Mouse (Mus musculus) liver, adult 2 months (tissue): ENCODE measurements at regions not wholly inside any gene's neighbourhood (a gene's known extent, or its start where the extent isn't known, plus 50 kb on each side); places are given as distances from the start of the nearest gene placed in this dataset.

Experiments used
- CTCF ChIP-seq: fragments of 200-500 bp; IDR thresholded peaks from 2 replicates; pipeline ENCODE4 v1.5.1; 2011; ENCODE audit warnings: low read depth, low read length, control low read depth
- POLR2A ChIP-seq: fragments of 200-500 bp; IDR thresholded peaks from 2 replicates; pipeline ENCODE4 v1.6.1; 2011; ENCODE audit warnings: low read length, control low read depth; ENCODE audit not compliant: insufficient read depth; ENCODE audit errors: extremely low read depth

- TF ChIP-seq CTCF (no peak), POLR2A (no peak)
Measured at GRCm38 (mm10) chr13:44454136-44454535, 275.1 kb upstream of the Jarid2 start.
